Mouse (Mus musculus) stomach, postnatal 0 days (tissue): ENCODE results near the gene Smarcd3.

Experiments
- CTCF ChIP-seq: IDR thresholded peaks from 2 replicates; pipeline ENCODE4 v1.5.1; 2016; ENCODE audit warnings: antibody characterized with exemption, low read depth, mild to moderate bottlenecking, moderate library complexity
- EP300 ChIP-seq: optimal IDR thresholded peaks from 2 replicates; pipeline ENCODE3; 2016; ENCODE audit warnings: antibody characterized with exemption

DNA sequence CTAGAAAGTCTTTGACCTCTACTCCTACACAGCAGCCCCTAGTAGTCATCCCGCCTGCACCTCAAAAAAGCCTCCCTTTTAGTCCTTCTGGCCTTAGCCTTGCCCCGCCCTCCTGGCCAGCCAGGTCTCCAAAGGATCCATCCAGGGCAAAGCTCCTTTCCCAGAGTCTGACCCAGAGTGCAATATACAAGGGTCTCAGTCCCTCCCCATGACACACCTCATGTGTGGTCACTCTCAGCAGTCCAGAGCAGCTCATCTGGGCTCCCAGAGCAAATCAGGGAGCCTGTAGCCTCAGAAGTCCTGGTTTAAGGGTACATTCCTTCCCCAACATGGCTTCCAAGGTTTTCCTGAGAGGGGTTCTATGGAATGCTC, 72.9 kb downstream of the Smarcd3 start:
- TF ChIP-seq CTCF (no peak), EP300 (no peak)
